Mouse (Mus musculus): ENCODE data around the gene Hand2.

GRCm38 (mm10) chr8:57341541-57341840 lies 20.7 kb downstream of the Hand2 start:
- no peak for TF ChIP-seq CTCF (IDR thresholded peaks at IDR 0.05; ENCODE audit: low read depth)
- no peak for TF ChIP-seq EP300 (IDR thresholded peaks at IDR 0.05; ENCODE audit: low read depth)

All from liver, postnatal 0 days (tissue).